Mouse (Mus musculus) testis, postnatal 14 days (tissue): ENCODE measurements around the gene Slc9a2.
"Not testable (repeated sequence)": the region's sequence is repeated elsewhere in the genome, so short reads cannot be mapped to it uniquely, and the experiment has no call there.

ENCODE experiments used
- DNase-seq: peaks from one replicate; pipeline ENCODE4 v3.0.0; 2021; ENCODE audit warnings: low spot score

Gene Slc9a2

GRCm38 (mm10) chr1:40680067-40680867 lies at the start of gene Slc9a2:
TSS of gene Slc9a2 (plus strand) at chr1:40680574.
- DNase-seq, result peak; percentile 7

GRCm38 (mm10) chr1:40632407-40633062 lies 47.8 kb upstream of the Slc9a2 start:
- no peak for DNase-seq

GRCm38 (mm10) chr1:40634608-40635007 lies 45.8 kb upstream of the Slc9a2 start:
- DNase-seq, result no peak

GRCm38 (mm10) chr1:40648234-40648633 lies 32.1 kb upstream of the Slc9a2 start:
- no peak for DNase-seq

DNA sequence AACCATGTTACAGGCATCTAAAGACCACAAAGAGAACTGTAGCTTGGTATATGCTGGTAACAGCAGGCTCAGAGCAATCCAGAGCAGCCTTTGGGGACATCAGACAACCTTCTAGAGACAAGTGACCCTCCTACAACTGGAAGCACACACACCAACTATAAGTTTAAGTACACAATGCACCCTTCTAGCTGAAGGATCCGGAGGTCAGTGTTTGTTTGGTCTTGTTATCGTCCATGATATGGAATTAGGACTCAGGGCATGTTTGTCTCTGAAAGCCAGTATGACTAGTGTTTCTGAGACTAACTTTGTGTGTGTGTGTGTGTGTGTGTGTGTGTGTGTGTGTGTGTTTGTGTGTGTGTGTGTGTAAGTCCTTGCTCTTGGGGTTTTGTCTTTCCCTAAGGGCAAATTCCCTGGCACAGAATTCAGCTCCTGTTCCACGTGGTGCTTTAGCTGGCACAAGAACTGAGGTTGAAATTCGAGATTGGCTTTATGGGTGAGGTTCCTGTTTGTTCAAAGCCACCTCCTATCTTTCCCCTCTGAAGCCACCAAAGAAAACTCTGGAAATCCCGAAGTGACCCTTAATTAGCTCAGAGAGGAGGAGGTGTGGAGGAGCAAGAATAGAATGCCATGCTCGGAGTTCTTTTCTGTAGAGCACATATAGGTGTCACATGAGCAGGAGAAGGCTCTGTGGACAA lies 29.4 kb upstream of the Slc9a2 start:
- DNase-seq, result no peak

- DNase-seq, result no peak
These were observed 23.3 kb upstream of the Slc9a2 start for GRCm38 (mm10) chr1:40657035-40657434.

- DNase-seq, result no peak
These were observed 22.3 kb upstream of the Slc9a2 start for GRCm38 (mm10) chr1:40657978-40658496.

- no peak for DNase-seq
These were observed 21.4 kb upstream of the Slc9a2 start for GRCm38 (mm10) chr1:40659017-40659416.

DNA sequence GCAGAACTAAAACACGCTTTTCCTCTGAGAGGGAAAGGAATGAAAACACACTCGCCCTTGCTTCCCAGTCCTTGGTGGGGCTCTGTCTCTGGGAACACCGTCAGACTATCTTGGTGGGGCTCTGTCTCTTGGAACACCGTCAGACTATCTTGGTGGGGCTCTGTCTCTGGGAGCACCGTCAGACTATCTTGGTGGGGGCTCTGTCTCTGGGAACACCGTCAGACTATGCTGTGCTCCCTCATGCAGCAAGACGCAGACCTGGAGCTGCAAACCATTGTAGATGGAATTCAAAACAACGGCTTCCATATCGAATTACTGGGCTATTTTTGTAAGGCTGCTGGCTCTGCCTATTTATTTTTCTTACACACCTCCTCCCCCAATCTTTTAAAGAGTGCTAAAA lies 20.9 kb upstream of the Slc9a2 start:
- DNase-seq, result no peak

- no peak for DNase-seq
These were observed 19.5 kb upstream of the Slc9a2 start for GRCm38 (mm10) chr1:40660838-40661237.

DNA sequence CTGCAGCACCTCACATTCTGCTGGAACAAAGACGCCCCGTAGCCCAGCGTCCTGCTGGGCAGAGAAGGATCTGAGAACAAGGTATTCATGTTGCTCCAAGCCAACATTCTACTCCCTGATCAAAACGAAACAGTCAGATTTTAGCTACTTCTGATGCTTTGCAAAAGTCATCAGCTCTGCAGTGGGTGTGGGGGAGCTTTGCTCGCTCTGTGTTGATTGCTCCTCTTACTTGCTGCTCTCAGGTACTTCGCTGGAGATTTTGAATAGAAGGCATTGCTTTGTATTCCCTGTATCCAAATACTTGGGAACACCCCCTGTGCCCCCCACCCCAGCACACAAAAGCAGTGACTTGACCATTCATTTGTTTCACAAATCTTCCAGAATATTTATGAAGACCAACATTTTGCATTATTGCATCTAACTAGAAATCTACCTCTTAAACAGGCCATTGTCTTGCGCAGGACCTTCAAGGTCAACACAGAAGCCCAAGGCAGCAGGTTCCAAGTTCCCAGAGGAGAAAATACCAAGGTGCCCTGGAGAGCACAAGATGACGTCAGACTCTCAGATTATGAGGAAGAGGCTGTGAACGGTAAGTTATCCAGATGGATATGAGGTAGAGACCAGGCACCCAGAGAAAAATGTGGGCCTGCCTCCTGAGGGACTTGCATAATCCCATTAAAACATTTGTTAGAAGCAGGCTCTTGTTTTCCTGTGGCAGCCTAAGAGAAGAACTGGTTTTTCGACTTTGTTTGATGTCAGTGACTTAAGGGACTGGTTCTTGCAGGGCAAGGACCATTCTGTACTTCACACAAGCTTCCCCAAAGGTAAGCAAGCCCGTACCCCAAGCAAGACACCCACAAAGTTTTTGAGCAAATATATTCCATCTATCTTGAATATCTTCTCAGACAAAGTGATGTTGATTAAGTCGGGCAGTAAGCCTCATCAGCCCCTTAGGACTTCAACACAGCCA lies 14.7 kb upstream of the Slc9a2 start:
- no peak for DNase-seq

- DNase-seq, result not testable (repeated sequence)
These were observed 12.9 kb upstream of the Slc9a2 start for GRCm38 (mm10) chr1:40667442-40667841.

DNA sequence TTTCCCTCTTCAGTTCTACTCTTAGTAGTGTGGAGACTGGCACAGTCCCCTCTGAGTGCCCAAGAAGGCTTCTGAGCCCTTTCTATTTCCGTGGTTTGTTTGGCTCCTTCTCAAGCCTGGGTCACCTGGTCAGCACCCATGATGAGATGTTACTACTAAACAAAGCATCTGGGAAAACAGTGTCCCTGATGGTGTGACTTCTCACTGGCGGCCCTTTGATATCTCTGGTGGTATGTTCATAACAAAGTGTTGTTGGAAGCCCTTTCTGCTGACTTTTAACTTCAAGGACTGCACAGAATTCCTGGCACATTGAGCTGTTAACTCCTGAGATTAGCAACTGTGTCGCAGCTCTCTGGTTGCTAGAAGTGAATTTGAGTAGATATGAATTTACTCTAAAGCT lies 10.3 kb upstream of the Slc9a2 start:
- DNase-seq, result no peak

- DNase-seq, result no peak
These were observed 8.9 kb upstream of the Slc9a2 start for GRCm38 (mm10) chr1:40671490-40671889.

- no peak for DNase-seq
These were observed 3.1 kb upstream of the Slc9a2 start for GRCm38 (mm10) chr1:40677306-40677705.

- DNase-seq, result peak; percentile 33
These were observed 709 bp downstream of the Slc9a2 start for GRCm38 (mm10) chr1:40680868-40681698.

GRCm38 (mm10) chr1:40681699-40682510 lies 1.5 kb downstream of the Slc9a2 start:
- DNase-seq, result no peak

GRCm38 (mm10) chr1:40694296-40694695 lies 13.9 kb downstream of the Slc9a2 start:
- no peak for DNase-seq

GRCm38 (mm10) chr1:40696436-40696835 lies 16.1 kb downstream of the Slc9a2 start:
- DNase-seq, result no peak

DNA sequence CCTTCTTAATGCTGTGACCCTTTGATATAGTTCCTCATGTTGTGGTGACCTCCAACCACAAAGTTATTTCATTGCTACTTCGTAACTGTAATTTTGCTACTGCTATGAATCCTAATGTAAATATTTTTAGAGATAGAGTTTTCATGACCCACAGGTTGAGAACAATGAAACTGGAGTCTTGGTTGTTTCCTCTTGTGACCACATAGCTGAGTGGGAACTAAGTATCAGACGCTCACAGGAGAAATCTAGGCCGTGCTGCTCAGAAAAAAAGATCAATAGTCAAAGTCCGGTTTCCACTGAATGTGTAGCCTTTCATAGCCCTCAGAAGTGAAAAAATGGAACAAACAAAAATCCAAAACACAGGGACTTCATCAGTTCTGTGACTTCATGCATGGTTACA lies 24.7 kb downstream of the Slc9a2 start:
- no peak for DNase-seq
